Mouse (Mus musculus) leukemia stem cell, adult 10-12 weeks (primary cell): ENCODE measurements around the gene Sp1. TPM values are rescaled to one million over a fixed set of nuclear protein-coding genes. Genes with fewer than 3 reads are reported as not detected.

ENCODE experiments used
- polyA plus RNA-seq: library from polyadenylated mRNA; stranded (reverse); fragments of >175 nt; gene quantifications from 2 replicates; pipeline ENCODE4 v1.2.3, GENCODE M21; 2012; ENCODE audit warnings: low replicate concordance

Gene Sp1
- 10.7 and 11.9 TPM in 2 replicates for polyA plus RNA-seq

DNA sequence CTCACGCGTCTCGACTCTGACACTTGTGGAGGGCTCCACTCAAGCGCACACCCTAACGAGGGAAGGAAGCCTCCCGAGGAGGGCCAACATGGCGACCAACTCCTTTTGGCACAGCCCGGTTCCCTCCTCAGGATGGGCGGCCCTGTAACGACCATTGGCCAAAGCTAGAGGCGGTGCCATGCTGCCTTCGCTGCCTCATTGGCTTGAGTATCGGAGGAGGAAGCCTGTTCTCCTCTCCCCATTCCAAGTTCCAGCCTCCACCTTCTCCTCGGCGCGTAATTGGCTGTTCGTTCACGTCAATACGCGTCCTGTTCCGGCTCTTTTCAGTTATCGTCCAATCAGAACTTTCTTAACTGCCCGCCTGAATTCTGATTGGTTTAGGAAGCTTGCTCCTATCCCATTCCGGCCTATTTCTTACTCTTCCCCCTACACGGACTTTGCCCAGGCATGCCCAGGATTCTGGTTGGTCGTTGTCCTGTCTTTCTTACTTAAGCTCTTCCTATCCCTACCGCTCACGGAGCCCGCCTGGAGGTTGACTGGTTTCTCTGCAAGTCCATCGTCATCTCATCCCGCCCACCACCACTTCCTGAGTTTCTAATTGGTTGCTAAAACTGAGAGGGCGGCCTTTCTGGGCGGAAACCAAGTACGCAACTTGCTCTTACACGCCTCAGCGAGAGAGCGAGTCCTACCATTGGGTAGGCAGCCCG, at the start of gene Sp1:
Gene Sp1 (plus strand): TSS at position 655 of the 707 bp plus-strand sequence.

DNA sequence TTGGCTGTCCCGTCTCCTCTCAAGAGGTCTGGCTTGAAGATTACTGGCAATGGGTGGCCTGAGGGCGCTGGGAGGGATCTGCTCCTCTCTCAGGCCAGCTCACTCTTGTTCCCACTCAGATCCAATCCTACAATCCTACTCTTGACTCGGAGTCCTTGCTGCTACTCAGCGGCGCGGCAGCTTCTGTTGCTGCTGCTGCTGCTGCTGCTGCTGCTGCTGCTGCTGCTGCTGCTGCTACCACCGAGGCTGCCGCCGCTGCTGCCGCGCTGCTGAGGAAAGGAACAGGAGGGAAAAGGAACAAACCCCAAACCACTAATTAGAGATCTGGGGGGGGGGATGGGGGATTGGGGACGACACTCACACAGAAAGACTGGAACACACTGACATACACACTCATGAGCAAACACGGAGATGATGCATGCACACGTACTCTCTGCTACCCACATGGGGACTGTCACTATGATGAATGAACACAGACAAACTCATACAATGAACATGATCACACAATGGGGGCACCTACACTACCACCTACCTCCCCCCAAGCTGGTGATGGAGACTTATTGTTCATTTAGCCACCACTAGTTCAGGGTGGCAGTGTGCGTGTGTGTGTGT, 39.1 kb upstream of the Sp1 start, which contains the start of gene Sp7:
Gene Sp7 (minus strand): TSS at position 450 of the 612 bp plus-strand sequence.

DNA sequence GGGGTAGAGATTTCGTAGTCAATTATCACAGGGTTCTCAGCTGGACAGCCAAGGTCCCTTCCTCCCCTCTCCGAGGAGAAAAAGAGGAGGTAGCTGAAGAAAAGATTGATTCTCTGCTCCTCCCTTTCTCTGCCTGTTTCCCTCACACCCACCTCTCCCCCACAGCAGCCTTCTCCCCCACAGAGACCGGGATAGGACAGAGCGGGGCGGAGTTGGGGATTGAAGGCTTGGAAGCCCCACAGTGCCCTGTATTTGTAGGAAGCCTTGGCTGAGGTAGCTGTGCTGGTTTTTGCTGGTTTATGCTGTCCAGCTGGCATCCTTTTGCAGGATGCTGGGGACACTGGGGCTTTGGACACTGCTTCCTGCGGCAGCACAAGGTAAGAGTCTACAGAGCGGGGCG, 39.2 kb downstream of the Sp1 start, which contains the start of gene Amhr2:
Gene Amhr2 (plus strand): TSS at position 222 of the 400 bp plus-strand sequence.

GRCm38 (mm10) chr15:102458904-102459317, 53.0 kb downstream of the Sp1 start, which contains the start of gene Prr13:
TSS of gene Prr13 (plus strand) at chr15:102459028.

GRCm38 (mm10) chr15:102470183-102470604, 64.3 kb downstream of the Sp1 start, which contains the start of gene Pcbp2:
TSS of gene Pcbp2 (plus strand) at chr15:102470539.

Other genes with a start within 250 kb of the Sp1 start
- 10.9 and 11.5 TPM in 2 replicates for gene Zfp740, start 202.9 kb upstream of the Sp1 start, polyA plus RNA-seq
- gene Csad, start 201.4 kb upstream of the Sp1 start, polyA plus RNA-seq: 6.3 and 8.9 TPM in 2 replicates
- gene Itgb7, start 174.2 kb upstream of the Sp1 start, polyA plus RNA-seq: 168 and 223 TPM in 2 replicates
- 11.2 and 12.3 TPM in 2 replicates for gene Rarg, start 148.6 kb upstream of the Sp1 start, polyA plus RNA-seq
- not detected in 2 replicates for gene Gm9918, start 135.6 kb upstream of the Sp1 start, polyA plus RNA-seq
- gene Mfsd5, start 126.7 kb upstream of the Sp1 start, polyA plus RNA-seq: 50.2 and 91.4 TPM in 2 replicates
- gene Espl1, start 109.9 kb upstream of the Sp1 start, polyA plus RNA-seq: 19.4 and 42.7 TPM in 2 replicates
- gene Pfdn5, start 80.0 kb upstream of the Sp1 start, polyA plus RNA-seq: 2.9 and 10.3 TPM in 2 replicates
- gene Myg1, start 74.4 kb upstream of the Sp1 start, polyA plus RNA-seq: 25.7 and 87.7 TPM in 2 replicates
- gene Aaas, start 55.4 kb upstream of the Sp1 start, polyA plus RNA-seq: 29.3 and 184 TPM in 2 replicates
- gene Sp7, start 39.0 kb upstream of the Sp1 start, polyA plus RNA-seq: not detected in 2 replicates
- not detected in 2 replicates for gene Amhr2, start 39.2 kb downstream of the Sp1 start, polyA plus RNA-seq
- gene Prr13, start 52.9 kb downstream of the Sp1 start, polyA plus RNA-seq: 46.5 and 443 TPM in 2 replicates
- gene Pcbp2, start 64.4 kb downstream of the Sp1 start, polyA plus RNA-seq: 134 and 647 TPM in 2 replicates
- not detected in 2 replicates for gene Gm10337, start 97.6 kb downstream of the Sp1 start, polyA plus RNA-seq
- 0.99 and 1.2 TPM in 2 replicates for gene Map3k12, start 110.9 kb downstream of the Sp1 start, polyA plus RNA-seq
- gene Tarbp2, start 112.0 kb downstream of the Sp1 start, polyA plus RNA-seq: 79.5 and 91.5 TPM in 2 replicates
- 0.91 and 1.0 TPM in 2 replicates for gene Npff, start 118.8 kb downstream of the Sp1 start, polyA plus RNA-seq
- gene Gm28047, start 218.9 kb downstream of the Sp1 start, polyA plus RNA-seq: 1.6 TPM in 1 of 2 replicates, not detected in the other
- 12.2 and 15.7 TPM in 2 replicates for gene Atf7, start 219.3 kb downstream of the Sp1 start, polyA plus RNA-seq